Mouse (Mus musculus) neural tube, embryonic 14.5 days (tissue): ENCODE results near the gene Emp2. TPM values are rescaled to one million over a fixed set of nuclear protein-coding genes. Genes with fewer than 3 reads are reported as not detected.
A peak's percentile ranks its signal among the peaks of the same experiment; 100 is the strongest.

Experiments
- ATAC-seq: fragments of 200-750 bp; cut with Nextera tagmentation; 2 replicates; pipeline ENCODE4 v1.8.0; 2017; ENCODE audit warnings: low read depth, mild to moderate bottlenecking, moderate TSS enrichment, moderate library complexity
- H3K27ac ChIP-seq: fragments of 300-500 bp; sonication (generic); 2 replicates; pipeline ENCODE4 v1.5.1; 2014; ENCODE audit warnings: low read depth, mild to moderate bottlenecking, control low read depth, low read length, moderate library complexity, mixed read lengths
- H3K27me3 ChIP-seq: fragments of 300-500 bp; sonication (generic); 2 replicates; pipeline ENCODE4 v1.6.1; 2014; ENCODE audit warnings: low read length; ENCODE audit not compliant: control insufficient read depth, insufficient read depth
- H3K36me3 ChIP-seq: fragments of 300-500 bp; sonication (generic); 2 replicates; pipeline ENCODE4 v1.6.1; 2014; ENCODE audit warnings: low read length, mixed read lengths; ENCODE audit not compliant: control insufficient read depth, insufficient read depth
- H3K4me1 ChIP-seq: fragments of 300-500 bp; sonication (generic); 2 replicates; pipeline ENCODE4 v1.6.1; 2014; ENCODE audit warnings: low read length; ENCODE audit not compliant: control insufficient read depth, insufficient read depth
- H3K4me2 ChIP-seq: fragments of 300-500 bp; sonication (generic); 2 replicates; pipeline ENCODE4 v1.6.1; 2014; ENCODE audit warnings: mild to moderate bottlenecking, low read depth, low read length, control low read depth
- H3K4me3 ChIP-seq: fragments of 300-500 bp; sonication (generic); 2 replicates; pipeline ENCODE4 v1.5.1; 2014; ENCODE audit warnings: low read depth, low read length, control low read depth, mixed read lengths
- H3K9ac ChIP-seq: fragments of 300-500 bp; sonication (generic); replicated peaks from 2 replicates; pipeline ENCODE4 v1.6.1; 2014; ENCODE audit warnings: low read depth, mild to moderate bottlenecking, control low read depth, low read length, mixed read lengths
- H3K9me3 ChIP-seq: fragments of 300-500 bp; sonication (generic); 2 replicates; pipeline ENCODE4 v1.6.1; 2016; ENCODE audit warnings: low read length; ENCODE audit not compliant: control insufficient read depth
- WGBS: fragments of 180-500 bp; shearing (Covaris S2); extraction: QIAGEN DNeasy Blood & Tissue Kit; methylation state at CpG from one replicate; pipeline ENCODE4 v1.1.7; 2014; 5-methylcytosine and 5-hydroxymethylcytosine counted together
- polyA plus RNA-seq: library from polyadenylated mRNA; unstranded; fragments of >200 nt; fragmentation: Nextera tagmentation; extraction: Ambion mirVana; gene quantifications from 2 replicates; pipeline ENCODE4 v1.2.1, GENCODE M21; 2014

Gene Emp2
- polyA plus RNA-seq: 14.4 and 17.7 TPM in 2 replicates

GRCm38 (mm10) chr16:10313646-10314088 is at the start of gene Emp2:
Gene Emp2 (minus strand): TSS chr16:10313968.
- Histone ChIP-seq H3K36me3 (no peaks in the 10 kb centered on the region), H3K4me3 (peak within 1 kb of the TSS; percentile 36), H3K4me2 (peak within 1 kb of the TSS; percentile 72), H3K9ac (peak within 1 kb of the TSS; percentile 39), H3K27me3 (peaks cover 5% of the 10 kb centered on the region; the same call in 1 of the 2 replicates), H3K27ac (no peak within 1 kb of the TSS), H3K4me1 (0 out of 2 replicates have a peak, but pooled peaks cover 5% of the 10 kb centered on the region), H3K9me3 (no peaks in the 10 kb centered on the region)
- WGBS: under 1% methylated on average over 36 of the region's 40 CpGs
- peak; percentile 82; the same call in 1 of the 2 replicates for ATAC-seq

GRCm38 (mm10) chr16:10363061-10363460 is 49.3 kb upstream of the Emp2 start:
- H3K9me3 ChIP-seq: no peaks in the 10 kb centered on the region
- no peak for ATAC-seq

DNA sequence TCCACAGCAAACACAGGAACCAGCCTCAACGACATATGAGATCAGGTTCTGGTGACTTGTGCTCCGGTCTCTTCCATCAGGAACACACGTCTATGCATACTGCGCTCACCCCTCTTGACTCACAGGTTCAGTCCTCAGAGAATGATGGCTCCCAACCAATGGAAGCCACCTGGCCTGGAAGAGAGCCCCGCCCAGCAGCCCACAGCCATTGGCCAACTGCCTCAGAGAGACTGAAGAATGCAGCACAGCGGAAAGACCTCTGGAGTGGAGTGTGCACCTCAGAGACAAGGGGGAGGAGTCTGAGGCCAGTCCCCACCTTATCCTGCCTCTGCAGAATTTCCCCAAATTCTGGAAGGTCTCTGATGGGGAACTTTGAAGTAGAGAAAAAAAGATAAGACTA is 45.5 kb upstream of the Emp2 start:
- Histone ChIP-seq H3K4me3 (no peak overlapping the region), H3K4me2 (no peak overlapping the region), H3K9ac (no peak overlapping the region), H3K9me3 (no peaks in the 10 kb centered on the region), H3K27me3 (0 out of 2 replicates have a peak, but pooled peaks cover 3% of the 10 kb centered on the region), H3K4me1 (no peaks in the 10 kb centered on the region), H3K27ac (no peak overlapping the region), H3K36me3 (no peaks in the 10 kb centered on the region)
- no peak for ATAC-seq
- WGBS: 88% methylated on average over 6 of the region's 6 CpGs

More at GRCm38 (mm10) chr16:10363061-10363460, 49.3 kb upstream of the Emp2 start:
- H3K9ac ChIP-seq: no peak overlapping the region
- H3K4me2 ChIP-seq: no peak overlapping the region
- WGBS: 67% methylated on average over 1 of the region's 1 CpGs
- H3K36me3 ChIP-seq: no peaks in the 10 kb centered on the region
- H3K4me3 ChIP-seq: no peak overlapping the region
- H3K27me3 ChIP-seq: 0 out of 2 replicates have a peak, but pooled peaks cover 3% of the 10 kb centered on the region
- no peaks in the 10 kb centered on the region for H3K4me1 ChIP-seq
- H3K27ac ChIP-seq: no peak overlapping the region

GRCm38 (mm10) chr16:10358010-10358934 is 44.5 kb upstream of the Emp2 start:
- Histone ChIP-seq H3K9me3 (no peaks in the 10 kb centered on the region), H3K4me3 (peak overlapping the region; percentile 14; the same call in 1 of the 2 replicates), H3K27me3 (0 out of 2 replicates have a peak, but pooled peaks cover 3% of the 10 kb centered on the region), H3K27ac (no peak overlapping the region), H3K4me1 (no peaks in the 10 kb centered on the region), H3K9ac (peak overlapping the region; percentile 37; the same call in 1 of the 2 replicates), H3K36me3 (no peaks in the 10 kb centered on the region), H3K4me2 (peak overlapping the region; percentile 50)
- ATAC-seq: peak; percentile 91
- 9% methylated on average over 28 of the region's 30 CpGs for WGBS

DNA sequence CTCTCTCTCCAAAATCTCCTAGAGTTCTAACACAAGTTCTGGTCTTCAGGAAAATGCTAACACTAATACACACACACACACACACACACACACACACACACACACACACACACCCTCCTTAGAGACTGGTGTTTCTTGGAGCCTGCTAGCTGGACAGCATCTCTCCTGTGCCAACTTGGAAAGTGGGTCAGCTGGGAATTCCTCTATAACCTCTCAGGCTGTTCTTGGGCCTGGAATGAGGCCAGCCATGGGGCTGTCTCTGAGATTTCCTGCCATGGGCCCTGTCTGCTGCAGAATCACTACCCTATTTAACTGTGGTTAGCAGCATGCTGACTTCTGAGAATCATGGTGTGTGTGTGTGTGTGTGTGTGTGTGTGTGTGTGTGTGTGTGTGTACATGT is 41.2 kb upstream of the Emp2 start:
- Histone ChIP-seq H3K4me3 (no peak overlapping the region), H3K4me2 (no peak overlapping the region), H3K27ac (no peak overlapping the region), H3K27me3 (no peaks in the 10 kb centered on the region), H3K4me1 (no peaks in the 10 kb centered on the region), H3K9ac (no peak overlapping the region), H3K9me3 (no peaks in the 10 kb centered on the region), H3K36me3 (no peaks in the 10 kb centered on the region)
- no peak for ATAC-seq

DNA sequence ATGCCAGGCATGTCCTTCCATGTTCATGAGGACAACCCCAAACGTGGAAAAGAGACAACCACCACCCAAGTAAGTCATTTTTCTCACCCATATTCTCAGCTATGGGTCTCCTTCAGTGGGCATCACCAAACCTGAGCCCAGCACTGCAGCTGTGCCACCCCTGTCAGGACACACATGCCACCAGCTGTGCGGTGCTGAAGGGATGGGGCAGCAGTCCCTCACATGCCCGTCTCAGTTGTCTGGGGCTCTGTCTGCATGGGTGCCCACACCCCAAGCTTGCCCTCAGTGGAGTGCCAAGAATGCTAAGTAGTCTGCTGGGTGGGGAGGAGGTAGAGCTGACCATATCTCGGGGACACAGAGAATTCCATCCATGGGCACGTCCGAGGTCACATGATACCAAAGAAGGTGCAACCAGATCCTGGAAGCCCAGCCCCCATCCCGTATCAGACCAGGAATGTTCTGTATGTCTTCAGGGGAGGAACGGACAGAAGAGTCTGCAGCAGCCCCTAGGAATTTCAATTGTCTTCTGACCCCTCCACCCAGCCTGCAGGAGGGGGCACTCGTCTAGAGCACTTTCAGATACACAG is 37.4 kb upstream of the Emp2 start:
- no peak overlapping the region for H3K27ac ChIP-seq
- H3K36me3 ChIP-seq: no peaks in the 10 kb centered on the region
- H3K4me2 ChIP-seq: no peak overlapping the region
- ATAC-seq: no peak
- no peaks in the 10 kb centered on the region for H3K9me3 ChIP-seq
- no peaks in the 10 kb centered on the region for H3K4me1 ChIP-seq
- WGBS: 75% methylated on average over 9 of the region's 9 CpGs
- H3K27me3 ChIP-seq: no peaks in the 10 kb centered on the region
- no peak overlapping the region for H3K4me3 ChIP-seq
- H3K9ac ChIP-seq: no peak overlapping the region

GRCm38 (mm10) chr16:10349876-10350275 is 36.1 kb upstream of the Emp2 start:
- 84% methylated on average over 10 of the region's 10 CpGs for WGBS
- no peak for ATAC-seq
- H3K27me3 ChIP-seq: no peaks in the 10 kb centered on the region
- H3K36me3 ChIP-seq: no peaks in the 10 kb centered on the region
- no peaks in the 10 kb centered on the region for H3K9me3 ChIP-seq
- H3K4me2 ChIP-seq: no peak overlapping the region
- no peaks in the 10 kb centered on the region for H3K4me1 ChIP-seq
- no peak overlapping the region for H3K4me3 ChIP-seq
- no peak overlapping the region for H3K9ac ChIP-seq
- no peak overlapping the region for H3K27ac ChIP-seq

GRCm38 (mm10) chr16:10349436-10349835 is 35.7 kb upstream of the Emp2 start:
- H3K27ac ChIP-seq: no peak overlapping the region
- no peak for ATAC-seq
- 74% methylated on average over 5 of the region's 5 CpGs for WGBS
- no peaks in the 10 kb centered on the region for H3K27me3 ChIP-seq
- no peak overlapping the region for H3K4me2 ChIP-seq
- no peaks in the 10 kb centered on the region for H3K36me3 ChIP-seq
- H3K4me1 ChIP-seq: no peaks in the 10 kb centered on the region
- H3K9ac ChIP-seq: no peak overlapping the region
- H3K4me3 ChIP-seq: no peak overlapping the region
- H3K9me3 ChIP-seq: no peaks in the 10 kb centered on the region

GRCm38 (mm10) chr16:10347551-10347950 is 33.8 kb upstream of the Emp2 start:
- no peaks in the 10 kb centered on the region for H3K4me1 ChIP-seq
- no peaks in the 10 kb centered on the region for H3K27me3 ChIP-seq
- no peak overlapping the region for H3K27ac ChIP-seq
- ATAC-seq: no peak; the same call in 1 of the 2 replicates
- H3K4me3 ChIP-seq: no peak overlapping the region
- 89% methylated on average over 7 of the region's 7 CpGs for WGBS
- no peak overlapping the region for H3K4me2 ChIP-seq
- no peaks in the 10 kb centered on the region for H3K9me3 ChIP-seq
- H3K9ac ChIP-seq: no peak overlapping the region
- H3K36me3 ChIP-seq: no peaks in the 10 kb centered on the region
